Mouse (Mus musculus) gastrocnemius, postnatal 4 days (tissue): Measurements from ENCODE around the gene Ldlrad3. TPM values are rescaled to one million over a fixed set of nuclear protein-coding genes. Genes with fewer than 3 reads are reported as not detected.
A peak's percentile ranks its signal among the peaks of the same experiment; 100 is the strongest.

Experiments used
- DNase-seq, 2 experiments: peaks; one replicate each; pipeline ENCODE4 v3.0.0; 2021 to 2022; ENCODE audit warnings: low spot score in 2 of 2, mixed read lengths in 2 of 2
- total RNA-seq, 2 experiments: library from RNA; stranded (reverse); gene quantifications; 2 replicates each; pipeline ENCODE4 v1.2.3; 2021

Ldlrad3 gene
- total RNA-seq, 2 experiments from 2014 or later = 26.3 to 27.1 TPM

DNA sequence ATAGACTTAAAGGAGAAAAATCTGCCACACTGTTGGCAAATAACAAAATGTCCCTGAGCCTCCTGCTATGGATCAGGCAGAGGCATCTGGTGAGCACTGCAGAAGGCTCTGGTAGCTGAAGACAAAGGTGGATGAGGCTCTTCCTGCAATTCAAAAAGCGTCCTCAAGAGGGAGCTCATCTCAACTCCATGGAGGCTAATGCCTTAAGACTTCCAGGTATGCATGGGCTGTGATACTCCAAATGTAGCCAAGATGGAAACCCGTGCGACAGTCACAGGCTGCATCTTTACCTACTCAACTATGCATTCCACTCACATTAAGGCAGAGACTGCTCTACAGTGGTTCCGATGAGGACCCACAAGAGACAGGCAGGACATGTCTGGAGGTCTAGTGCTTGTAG lies 108.6 kb downstream of the Ldlrad3 start:
- DNase-seq = peak in 1 of 2 experiments; percentile 45

- no peak for DNase-seq
Measured at GRCm38 (mm10) chr2:102076237-102076636, 109.9 kb downstream of the Ldlrad3 start.

- DNase-seq = no peak
Measured at GRCm38 (mm10) chr2:102073266-102074037, 112.7 kb downstream of the Ldlrad3 start.

DNA sequence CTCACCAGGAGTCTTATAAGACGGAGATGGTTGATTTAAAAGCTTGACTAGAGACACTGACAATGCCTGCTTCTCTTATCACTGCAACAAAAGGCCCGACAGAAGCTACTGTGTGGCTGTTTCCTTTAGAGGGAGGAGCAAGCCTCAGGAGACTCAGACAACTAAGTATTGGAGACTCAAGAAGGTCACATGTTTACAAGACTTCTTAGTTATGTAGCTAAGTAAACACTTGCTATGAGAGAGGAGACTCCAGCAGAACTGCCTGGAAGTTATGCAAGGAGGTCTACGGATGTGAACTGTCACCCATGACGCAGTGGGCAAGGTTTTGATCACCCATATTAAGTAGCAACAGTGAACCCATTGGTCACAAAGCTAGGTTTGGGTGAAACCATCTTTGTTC lies 113.3 kb downstream of the Ldlrad3 start:
- DNase-seq = no peak

GRCm38 (mm10) chr2:102071022-102071717 lies 115.0 kb downstream of the Ldlrad3 start:
- peak in 1 of 2 experiments; percentile 29 for DNase-seq

DNA sequence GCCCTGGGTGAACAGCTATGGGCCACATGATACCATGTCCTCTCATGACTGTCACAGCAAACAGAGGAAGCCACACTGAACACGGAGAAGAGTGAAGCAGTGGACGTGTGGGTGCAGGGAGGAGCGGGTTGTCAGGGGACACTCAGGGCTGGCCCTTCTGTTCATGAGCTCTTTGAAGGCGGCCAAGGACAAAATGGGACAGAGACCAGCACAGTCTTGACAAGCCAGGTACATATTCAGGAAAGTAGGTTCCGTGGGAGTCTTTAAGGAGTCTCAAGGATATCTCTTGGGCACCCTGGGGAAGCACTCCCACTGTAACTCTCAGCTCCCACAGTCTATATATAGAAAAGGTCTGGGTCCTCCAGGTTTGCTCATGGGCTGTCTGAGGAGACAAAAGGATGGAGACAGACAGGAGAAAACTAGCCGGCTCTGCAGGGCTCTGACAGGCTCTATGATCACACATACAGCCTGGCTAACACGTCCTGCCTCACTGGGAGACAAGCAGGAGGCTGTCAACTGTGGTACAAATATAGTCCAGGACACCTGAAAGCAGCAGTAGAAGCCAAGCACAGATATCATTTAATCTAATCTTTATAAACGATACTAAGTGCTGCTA lies 121.3 kb downstream of the Ldlrad3 start:
- DNase-seq = no peak

DNA sequence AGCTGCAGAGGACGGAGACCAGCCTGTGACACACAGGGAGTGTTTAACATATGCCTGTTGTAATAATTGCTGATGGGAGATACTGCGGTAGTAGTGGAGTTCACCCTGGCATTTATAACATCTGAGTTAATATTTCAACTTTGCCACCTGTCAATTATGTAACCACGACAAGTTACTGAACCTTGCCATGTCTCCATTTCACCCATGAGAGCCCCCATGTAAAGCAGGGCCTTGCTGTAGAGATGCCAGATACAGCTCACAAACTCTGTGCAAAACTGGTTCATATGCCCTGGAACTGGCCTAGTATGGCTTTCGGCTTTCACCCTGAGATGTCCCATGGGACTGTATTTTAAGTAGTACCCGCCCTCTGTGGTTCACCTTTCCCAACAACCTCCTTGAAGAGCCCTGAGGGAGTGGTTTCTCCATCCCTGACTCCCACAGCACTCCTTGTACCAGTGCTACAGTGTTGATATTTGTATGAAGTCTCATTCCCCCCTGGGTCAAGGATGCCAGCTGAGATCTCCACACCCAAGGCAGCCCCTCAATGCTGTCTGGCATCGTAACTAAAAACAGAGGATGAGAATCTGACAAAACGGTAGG lies 122.2 kb downstream of the Ldlrad3 start:
- no peak for DNase-seq

- DNase-seq = no peak
Measured at GRCm38 (mm10) chr2:102062861-102063468, 123.2 kb downstream of the Ldlrad3 start.

DNA sequence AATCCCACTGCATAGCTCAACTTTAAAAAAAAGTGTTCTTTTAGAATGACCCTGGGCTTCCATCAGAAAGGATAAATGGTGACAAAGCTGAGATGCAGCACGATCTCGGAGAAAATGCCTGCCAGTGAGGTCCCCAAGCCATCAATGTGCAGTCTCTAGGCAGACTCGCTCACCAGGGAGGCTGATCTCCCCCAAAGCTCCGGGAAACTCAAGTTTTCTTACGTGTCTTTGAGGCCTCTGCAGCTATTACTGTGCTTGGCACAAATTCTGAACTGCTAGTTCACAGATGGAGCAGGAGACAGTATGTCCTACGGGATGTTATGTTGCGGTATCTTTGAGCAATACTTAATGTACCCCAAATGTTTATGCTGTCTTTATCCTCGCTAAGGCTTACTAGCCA lies 124.3 kb downstream of the Ldlrad3 start:
- DNase-seq = no peak

DNA sequence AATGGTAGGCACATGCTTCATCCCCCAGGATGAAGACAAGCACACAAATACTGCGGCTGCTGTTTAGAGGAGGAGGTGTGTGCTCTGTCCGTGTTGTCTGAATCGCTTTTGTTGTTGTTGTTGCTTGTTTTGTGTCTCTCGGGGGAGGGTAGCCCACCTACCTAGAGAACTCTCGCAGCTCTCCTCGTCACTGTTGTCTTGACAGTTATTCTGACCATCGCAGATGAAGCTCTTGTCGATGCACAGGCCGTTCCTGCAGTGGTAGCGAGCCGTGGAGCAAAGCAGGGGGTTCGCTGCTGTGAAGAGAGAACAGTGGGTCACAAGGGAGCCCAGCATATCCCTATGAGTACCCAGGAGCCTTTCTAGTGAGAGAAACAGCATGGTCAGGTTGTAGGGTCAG lies 128.4 kb downstream of the Ldlrad3 start:
- DNase-seq = no peak

GRCm38 (mm10) chr2:102057029-102057685 lies 129.0 kb downstream of the Ldlrad3 start:
- DNase-seq = no peak

DNA sequence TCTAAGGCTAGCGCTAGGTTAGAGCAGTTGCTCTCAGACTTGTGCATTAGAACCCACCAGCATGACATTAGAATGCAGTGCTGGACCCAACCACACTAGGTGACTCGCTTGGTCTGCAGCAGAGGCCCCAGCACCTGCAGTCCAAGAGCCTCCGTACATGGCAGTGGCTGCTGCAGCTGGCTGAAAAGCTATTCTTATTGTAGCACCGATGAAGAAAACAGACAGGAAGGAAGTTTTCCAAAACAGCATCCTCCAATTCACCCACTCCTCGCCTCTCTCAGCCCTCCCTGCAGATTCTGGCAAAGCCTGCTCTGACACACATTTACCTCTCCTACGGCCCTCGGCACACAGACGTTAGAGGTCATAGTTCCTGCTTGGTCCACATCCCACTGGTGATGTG lies 130.0 kb downstream of the Ldlrad3 start:
- DNase-seq = no peak

- no peak for DNase-seq
Measured at GRCm38 (mm10) chr2:102052951-102053660, 133.1 kb downstream of the Ldlrad3 start.

- no peak for DNase-seq
Measured at GRCm38 (mm10) chr2:102052353-102052752, 133.8 kb downstream of the Ldlrad3 start.

DNA sequence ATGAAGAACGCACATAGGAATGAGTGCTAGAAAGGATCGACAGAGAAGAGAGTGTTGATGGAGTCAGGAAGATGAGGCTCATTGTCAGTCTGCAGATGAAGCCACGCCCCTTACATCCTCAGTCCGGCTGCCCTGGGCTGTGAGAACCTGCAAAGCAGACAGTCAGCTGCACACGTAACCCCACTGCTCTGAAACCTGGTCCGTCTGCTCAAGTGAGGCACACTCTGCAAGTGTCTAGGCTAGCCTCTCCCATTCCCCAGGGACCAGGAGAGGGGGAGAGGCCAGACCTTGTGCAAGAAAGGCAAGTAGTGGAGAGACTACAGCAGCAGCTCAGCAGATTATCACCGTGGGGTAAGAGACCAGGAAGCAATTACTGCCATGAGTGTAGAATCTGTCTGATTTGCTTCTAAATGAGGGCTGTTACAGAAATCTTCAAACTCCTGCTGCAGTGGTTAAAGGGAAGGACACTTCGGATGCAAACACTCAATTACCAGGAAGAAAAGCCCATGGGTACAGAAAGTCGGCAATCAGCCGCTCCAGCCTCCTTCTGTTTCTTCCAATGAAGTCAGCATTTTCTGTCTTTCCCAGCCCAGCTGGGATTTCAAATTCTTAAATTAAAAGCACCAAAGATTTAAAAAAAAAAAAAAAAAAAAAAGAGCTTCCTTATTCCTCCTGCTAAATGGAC lies 136.2 kb downstream of the Ldlrad3 start:
- DNase-seq = no peak

DNA sequence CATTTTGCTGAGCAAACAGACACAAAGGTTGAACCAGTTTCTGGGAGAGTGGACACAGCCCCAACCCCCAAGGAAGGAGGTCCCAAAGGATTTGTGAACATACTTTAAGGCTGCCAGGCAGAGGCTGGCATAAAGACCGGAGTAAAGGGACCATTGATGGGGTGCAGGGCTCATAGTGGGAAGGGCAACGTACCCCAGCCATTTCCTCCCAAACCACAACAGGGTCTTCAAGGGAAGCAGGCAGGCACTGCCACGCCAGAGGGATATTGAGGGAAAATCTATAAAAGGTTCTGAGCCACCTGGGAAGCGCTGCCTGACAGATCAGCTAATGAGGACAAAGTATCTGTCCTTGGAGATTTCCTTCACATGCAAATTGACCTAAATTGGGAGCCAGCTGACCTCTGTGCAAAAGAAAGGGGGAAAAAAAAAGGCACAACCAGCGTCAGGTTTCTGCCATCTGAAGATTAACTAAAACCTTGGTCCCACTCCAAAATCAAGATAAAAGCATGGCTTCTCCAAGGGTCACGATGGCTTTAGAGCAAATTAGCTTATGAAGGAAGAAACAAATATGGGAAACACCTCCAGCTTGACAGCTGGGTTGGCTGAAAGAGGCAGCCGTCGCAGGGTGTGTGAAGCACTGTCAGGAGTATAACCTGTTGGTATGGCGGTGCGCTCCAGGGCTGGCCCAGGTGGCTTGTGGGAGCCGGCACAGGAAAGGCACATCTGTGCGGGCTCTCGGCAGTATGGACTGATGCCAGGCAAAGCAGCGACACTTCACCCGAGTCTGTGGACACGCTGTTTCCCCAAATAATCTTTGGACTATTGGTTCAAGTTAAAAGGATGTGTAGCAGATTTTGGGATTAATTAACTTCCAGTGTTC lies 137.6 kb downstream of the Ldlrad3 start:
- no peak for DNase-seq

- DNase-seq = no peak
Measured at GRCm38 (mm10) chr2:102046481-102046880, 139.7 kb downstream of the Ldlrad3 start.

GRCm38 (mm10) chr2:102040456-102040855 lies 145.7 kb downstream of the Ldlrad3 start:
- DNase-seq = no peak

DNA sequence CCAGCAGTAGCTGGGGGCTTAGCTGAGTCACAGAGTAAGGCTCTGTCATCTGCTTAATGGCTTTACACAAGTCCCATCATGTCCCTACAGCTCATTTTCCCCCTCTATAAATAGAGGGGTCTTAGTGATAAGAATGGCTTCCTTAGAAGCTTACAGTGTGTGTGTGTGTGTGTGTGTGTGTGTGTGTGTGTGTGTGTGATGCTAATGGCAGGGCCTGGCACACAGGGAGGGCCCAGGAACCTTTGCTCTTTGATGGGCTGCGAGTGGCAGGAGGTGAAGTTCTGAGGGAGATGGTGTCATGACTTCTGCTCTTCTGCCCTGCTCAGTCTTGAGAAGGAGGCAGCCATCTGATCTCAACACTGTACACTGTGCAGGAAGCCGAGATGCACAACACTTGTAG lies 146.2 kb downstream of the Ldlrad3 start:
- no peak for DNase-seq
